22 mouse cellular contexts compared by ENCODE assay signal in genomic region chr6:100652535-100652934, GRCm38 (mm10). TPM values are rescaled to one million over a fixed set of nuclear protein-coding genes. Genes with fewer than 3 reads are reported as not detected.
DNase-seq lines count a peak whose midpoint lies in the region; ATAC-seq and TF ChIP-seq lines count a peak whose summit lies in the region.
"Had no signal": no experiment of that assay in that cellular context is flagged by ENCODE, and none has a peak within 500 bp of the region (broad histone marks: within the 10 kb centered on the region; RNA-seq: fewer than 3 reads in every experiment).

No protein-coding gene starts in this region.

- H3K27ac ChIP-seq in hindbrain, postnatal 0 days: no peak overlapping the region
- no peak overlapping the region for H3K27ac ChIP-seq in hindbrain, embryonic 10.5 days
- H3K27ac ChIP-seq in CH12.LX (ENCODE audit: insufficient read depth, low read depth): no peak overlapping the region
- no peak overlapping the region for H3K27ac ChIP-seq in neural tube, embryonic 14.5 days (ENCODE audit: low read depth, low read length)
- H3K27ac ChIP-seq: embryonic facial prominence, embryonic 15.5 days; heart, embryonic 10.5 days; intestine, embryonic 15.5 days had no signal

- H3K27me3 ChIP-seq in hindbrain, postnatal 0 days (ENCODE audit: insufficient read depth, low read length): no peaks in the 10 kb centered on the region
- H3K27me3 ChIP-seq in hindbrain, embryonic 10.5 days (ENCODE audit: insufficient read depth, poor library complexity, severe bottlenecking): no peaks in the 10 kb centered on the region
- no peaks in the 10 kb centered on the region for H3K27me3 ChIP-seq in CH12.LX (replicated peaks)
- no peaks in the 10 kb centered on the region for H3K27me3 ChIP-seq in neural tube, embryonic 14.5 days (ENCODE audit: control insufficient read depth, insufficient read depth, low read length)
- H3K27me3 ChIP-seq: embryonic facial prominence, embryonic 15.5 days; intestine, embryonic 15.5 days had no signal

- H3K9me3 ChIP-seq in hindbrain, postnatal 0 days (ENCODE audit: low read length): no peaks in the 10 kb centered on the region
- H3K9me3 ChIP-seq in hindbrain, embryonic 10.5 days: no peaks in the 10 kb centered on the region
- H3K9me3 ChIP-seq in CH12.LX (replicated peaks; ENCODE audit: low read length): no peaks in the 10 kb centered on the region
- no peaks in the 10 kb centered on the region for H3K9me3 ChIP-seq in neural tube, embryonic 14.5 days (ENCODE audit: control insufficient read depth, low read length)
- H3K9me3 ChIP-seq: embryonic facial prominence, embryonic 15.5 days; G1E; heart, embryonic 10.5 days; intestine, embryonic 15.5 days had no signal

- no peak overlapping the region for H3K9ac ChIP-seq in hindbrain, postnatal 0 days (replicated peaks; ENCODE audit: low read length)
- H3K9ac ChIP-seq in CH12.LX (ENCODE audit: insufficient read depth, low read depth): no peak overlapping the region
- no peak overlapping the region for H3K9ac ChIP-seq in neural tube, embryonic 14.5 days (replicated peaks; ENCODE audit: low read depth, low read length)
- H3K9ac ChIP-seq: embryonic facial prominence, embryonic 15.5 days; intestine, embryonic 15.5 days had no signal

- no peak for TF ChIP-seq POLR2A in CH12.LX (IDR thresholded peaks at IDR 0.05; ENCODE audit: low read depth, low read length)
- TF ChIP-seq POLR2A in brain, embryonic 14.5 days (IDR thresholded peaks at IDR 0.05; ENCODE audit: borderline replicate concordance, extremely low read depth, insufficient read depth, insufficient read length, poor library complexity, severe bottlenecking): no peak

- TF ChIP-seq EP300 in CH12.LX (IDR thresholded peaks at IDR 0.05; ENCODE audit: low read length): no peak

- no peak for DNase-seq in hindbrain, postnatal 0 days (ENCODE audit: low spot score)
- DNase-seq in hindbrain, embryonic 10.5 days (ENCODE audit: low spot score): no peak
- DNase-seq in CH12.LX (ENCODE audit: extremely low read depth): no peak
- DNase-seq in brain, embryonic 14.5 days (ENCODE audit: low read depth): peak; percentile 60
- DNase-seq in ovary, postnatal 10 days (ENCODE audit: low spot score): no peak
- no peak for DNase-seq in cerebellum, postnatal 10 days
- DNase-seq: adrenal gland, postnatal 25 days; cerebellum, adult 2 months; cerebellum, postnatal 14 days; embryo, embryonic 11 days; gastrocnemius, postnatal 10 days; heart, adult 18-20 months; heart, postnatal 10 days; heart, postnatal 4 days had no signal

- dilution Hi-C loops in CH12.LX (cut with MboI; ENCODE audit: extremely low pct_ligation_motif_present, extremely low pct_unique_long_range_greater_than_20kb, low sequenced_read_pairs): no loop called here

- WGBS in hindbrain, postnatal 0 days: 54% methylated on average over 3 of the region's 3 CpGs
- WGBS in hindbrain, embryonic 10.5 days: 74% methylated on average over 3 of the region's 3 CpGs
- WGBS in neural tube, embryonic 14.5 days: 41% methylated on average over 3 of the region's 3 CpGs

- no peak overlapping the region for H3K4me2 ChIP-seq in hindbrain, postnatal 0 days (ENCODE audit: low read depth, low read length)
- H3K4me2 ChIP-seq in CH12.LX (ENCODE audit: insufficient read depth, low read depth, poor library complexity, severe bottlenecking): no peak overlapping the region
- no peak overlapping the region for H3K4me2 ChIP-seq in neural tube, embryonic 14.5 days (ENCODE audit: low read depth, low read length)
- H3K4me2 ChIP-seq: embryonic facial prominence, embryonic 15.5 days; intestine, embryonic 15.5 days had no signal

- H3K36me3 ChIP-seq in hindbrain, postnatal 0 days (ENCODE audit: insufficient read depth, low read length): no peaks in the 10 kb centered on the region
- peaks cover 15% of the 10 kb centered on the region; the same call in 1 of the 2 replicates for H3K36me3 ChIP-seq in hindbrain, embryonic 10.5 days
- H3K36me3 ChIP-seq in CH12.LX (replicated peaks in 1 of 2; ENCODE audit: control insufficient read depth in 1 of 2, insufficient read depth in 1 of 2, low read length in 1 of 2): peaks cover 25 to 83% of the 10 kb centered on the region in 2 experiments
- H3K36me3 ChIP-seq in neural tube, embryonic 14.5 days (ENCODE audit: control insufficient read depth, insufficient read depth, low read length): no peaks in the 10 kb centered on the region
- H3K36me3 ChIP-seq: intestine, embryonic 15.5 days had no signal

- peak; percentile 38; the same call in 1 of the 2 replicates for ATAC-seq in hindbrain, postnatal 0 days
- ATAC-seq in neural tube, embryonic 14.5 days (ENCODE audit: low read depth): peak; percentile 80; the same call in 1 of the 2 replicates
- ATAC-seq: forebrain, embryonic 16.5 days; intestine, embryonic 15.5 days had no signal

- H3K79me2 ChIP-seq in CH12.LX (replicated peaks; ENCODE audit: control insufficient read depth, extremely low read depth, insufficient read depth, poor library complexity, severe bottlenecking): no peaks in the 10 kb centered on the region

- H3K4me3 ChIP-seq in hindbrain, postnatal 0 days (ENCODE audit: low read length): no peak overlapping the region
- H3K4me3 ChIP-seq in hindbrain, embryonic 10.5 days: no peak overlapping the region
- no peak overlapping the region for H3K4me3 ChIP-seq in CH12.LX (replicated peaks in 1 of 3; ENCODE audit: low read depth in 2 of 3, low read length in 2 of 3, poor library complexity in 1 of 3)
- H3K4me3 ChIP-seq in neural tube, embryonic 14.5 days (ENCODE audit: low read depth, low read length): no peak overlapping the region
- H3K4me3 ChIP-seq: embryonic facial prominence, embryonic 15.5 days; erythroblast, embryonic 14.5 days; heart, embryonic 10.5 days; intestine, embryonic 15.5 days had no signal

- no peaks in the 10 kb centered on the region for H3K4me1 ChIP-seq in hindbrain, postnatal 0 days (ENCODE audit: insufficient read depth, low read length)
- H3K4me1 ChIP-seq in hindbrain, embryonic 10.5 days (replicated peaks): no peaks in the 10 kb centered on the region
- no peaks in the 10 kb centered on the region for H3K4me1 ChIP-seq in CH12.LX (ENCODE audit: control insufficient read depth in 1 of 2, insufficient read depth in 2 of 2)
- 0 out of 2 replicates have a peak, but pooled peaks cover 3% of the 10 kb centered on the region for H3K4me1 ChIP-seq in neural tube, embryonic 14.5 days (ENCODE audit: control insufficient read depth, insufficient read depth, low read length)
- H3K4me1 ChIP-seq: embryonic facial prominence, embryonic 15.5 days; heart, embryonic 10.5 days; intestine, embryonic 15.5 days had no signal

- no peak for TF ChIP-seq RAD21 in CH12.LX (IDR thresholded peaks at IDR 0.05; ENCODE audit: low read depth, low read length)

- in situ Hi-C loops in CH12.LX (cut with MboI; ENCODE audit: low pct_ligation_motif_present, low pct_unique_long_range_greater_than_20kb, low sequenced_read_pairs): no loop called here

- TF ChIP-seq CTCF in hindbrain, postnatal 0 days (IDR thresholded peaks at IDR 0.05; ENCODE audit: low read depth): no peak
- TF ChIP-seq CTCF in CH12.LX (conservative IDR thresholded peaks at IDR 0.05 in 1 of 2, IDR thresholded peaks at IDR 0.05 in 1 of 2; ENCODE audit: low read depth in 2 of 2, low read length in 2 of 2): no peak
- no peak for TF ChIP-seq CTCF in brain, embryonic 14.5 days (IDR thresholded peaks at IDR 0.05; ENCODE audit: borderline replicate concordance, extremely low read depth, insufficient read depth, insufficient read length)

TF ChIP-seq in CH12.LX, 34 proteins besides CTCF, POLR2A, EP300 and RAD21:
- TF ChIP-seq JUN (IDR thresholded peaks at IDR 0.05; ENCODE audit: insufficient read depth, low read depth, low read length) (no peak), MAFK (IDR thresholded peaks at IDR 0.05; ENCODE audit: insufficient replicate concordance, low read length) (0 out of 2 replicates have a peak, but pooled peaks have one; percentile 50), ZNF384 (IDR thresholded peaks at IDR 0.05; ENCODE audit: low read depth, low read length) (no peak)

RNA-seq across cellular contexts. Expression of gene Shq1, which starts 18.4 kb away (rescaled TPM):
- 4.1 and 8.1 TPM in 2 replicates for total RNA-seq in hindbrain, postnatal 0 days (2014; rRNA removed)
- 4.3 and 5.1 TPM in 2 replicates for polyA plus RNA-seq in hindbrain, postnatal 0 days (2015; fragmentation: Nextera tagmentation; extraction: Ambion mirVana)
- 19.1 and 21.2 TPM in 2 replicates for polyA plus RNA-seq in hindbrain, embryonic 10.5 days (2016; fragmentation: Nextera tagmentation; extraction: Ambion mirVana)
- total RNA-seq in CH12.LX (2012; rRNA removed) (26.6 and 30.4 TPM in 2 replicates), CH12.LX (2014; rRNA removed) (32.3 and 32.9 TPM in 2 replicates)
- 30.2 and 32.3 TPM in 2 replicates for polyA plus RNA-seq in CH12.LX (2012; ENCODE audit: insufficient read length, low read depth)
- polyA plus RNA-seq in brain, embryonic 14.5 days (2012; rRNA removed): 6.0 and 8.7 TPM in 2 replicates
- 6.5 and 6.8 TPM in 2 replicates for polyA plus RNA-seq in neural tube, embryonic 14.5 days (2014; fragmentation: Nextera tagmentation; extraction: Ambion mirVana)

RNA-seq across cellular contexts. Expression of gene Gxylt2, which starts 52.0 kb away (rescaled TPM):
- 1.9 and 2.5 TPM in 2 replicates for total RNA-seq in hindbrain, postnatal 0 days (2014; rRNA removed)
- 2.4 and 2.7 TPM in 2 replicates for polyA plus RNA-seq in hindbrain, postnatal 0 days (2015; fragmentation: Nextera tagmentation; extraction: Ambion mirVana)
- polyA plus RNA-seq in hindbrain, embryonic 10.5 days (2016; fragmentation: Nextera tagmentation; extraction: Ambion mirVana): 2.4 and 3.1 TPM in 2 replicates
- total RNA-seq in CH12.LX (2012; rRNA removed) (0.08 TPM in 1 of 2 replicates, not detected in the other), CH12.LX (2014; rRNA removed) (0.03 TPM in 1 of 2 replicates, not detected in the other)
- not detected in 2 replicates for polyA plus RNA-seq in CH12.LX (2012; ENCODE audit: insufficient read length, low read depth)
- 1.8 and 3.2 TPM in 2 replicates for polyA plus RNA-seq in brain, embryonic 14.5 days (2012; rRNA removed)
- polyA plus RNA-seq in neural tube, embryonic 14.5 days (2014; fragmentation: Nextera tagmentation; extraction: Ambion mirVana): 0.88 and 2.8 TPM in 2 replicates
- total RNA-seq: common myeloid progenitor, adult 5-6 weeks had no signal
- polyA plus RNA-seq: erythroblast, embryonic 14.5 days; G1E had no signal
